Comparison of ENCODE assay signal across 8 mouse cellular contexts in the genomic region with DNA sequence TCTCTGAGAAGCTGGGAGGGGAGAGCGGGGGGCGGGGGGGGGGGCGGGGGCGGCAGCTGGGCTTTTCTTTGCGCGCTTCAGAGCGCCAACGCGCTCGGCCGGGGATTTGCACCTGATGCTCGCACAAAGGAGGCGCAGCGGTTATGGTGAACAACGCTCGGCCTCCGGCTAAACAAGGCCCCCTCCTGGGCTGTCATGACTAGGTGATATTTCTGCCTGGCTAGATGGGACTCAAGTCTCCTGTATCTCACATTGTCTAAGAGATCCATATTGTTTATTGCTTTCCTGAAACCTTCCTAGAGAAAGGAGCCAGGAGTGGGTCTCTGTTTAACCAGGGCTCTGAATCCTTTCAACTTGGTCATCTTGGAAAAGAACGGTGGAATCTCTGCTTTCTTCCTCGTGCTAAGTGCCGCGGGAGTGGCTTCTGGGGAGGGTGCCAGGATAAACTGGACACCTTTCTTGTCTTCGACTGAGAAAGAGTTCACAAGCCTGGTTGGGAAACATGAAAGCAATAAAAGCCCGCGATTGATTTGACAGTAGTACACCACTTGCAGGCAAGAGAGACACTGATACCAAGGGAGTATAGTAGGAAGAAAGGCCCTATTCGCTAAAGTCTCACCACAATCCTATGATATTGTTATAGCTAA. TPM values are rescaled to one million over a fixed set of nuclear protein-coding genes. Genes with fewer than 3 reads are reported as not detected.
DNase-seq lines count a peak whose midpoint lies in the region; ATAC-seq and TF ChIP-seq lines count a peak whose summit lies in the region.

No protein-coding gene starts in this region.

- H3K9ac ChIP-seq in hindbrain, embryonic 16.5 days (ENCODE audit: low read depth, low read length), result peak overlapping the region; percentile 75
- peak overlapping the region; percentile 93 for H3K9ac ChIP-seq in midbrain, embryonic 13.5 days (replicated peaks)

- TF ChIP-seq POLR2A in spleen, adult 2 months (IDR thresholded peaks at IDR 0.05; ENCODE audit: low read depth, low read length), result no peak

- WGBS in spleen, adult 2 months, result 13% methylated on average over 25 of the region's 25 CpGs
- under 1% methylated on average over 22 of the region's 25 CpGs for WGBS in hindbrain, embryonic 16.5 days
- WGBS in midbrain, embryonic 13.5 days, result 2% methylated on average over 25 of the region's 25 CpGs

- peak overlapping the region; percentile 77 for H3K4me2 ChIP-seq in hindbrain, embryonic 16.5 days (ENCODE audit: low read length)
- H3K4me2 ChIP-seq in midbrain, embryonic 13.5 days (replicated peaks), result peak overlapping the region; percentile 93

- no peak for TF ChIP-seq CTCF in spleen, adult 2 months (IDR thresholded peaks at IDR 0.05; ENCODE audit: extremely low read depth, insufficient read depth, insufficient read length, insufficient replicate concordance)

- no peak overlapping the region for H3K27ac ChIP-seq in spleen, adult 2 months (ENCODE audit: insufficient read depth, low read length)
- H3K27ac ChIP-seq in hindbrain, embryonic 16.5 days (ENCODE audit: low read depth, low read length), result peak overlapping the region; percentile 96
- H3K27ac ChIP-seq in midbrain, embryonic 13.5 days, result peak overlapping the region; percentile 99

- H3K4me3 ChIP-seq in spleen, adult 2 months (ENCODE audit: extremely low read depth, insufficient read depth, insufficient read length), result peak overlapping the region; percentile 61
- peak overlapping the region; percentile 54 for H3K4me3 ChIP-seq in hindbrain, embryonic 16.5 days (ENCODE audit: low read length)
- peak overlapping the region; percentile 86 for H3K4me3 ChIP-seq in midbrain, embryonic 13.5 days (replicated peaks)

- H3K27me3 ChIP-seq in spleen, adult 2 months (ENCODE audit: control insufficient read depth, insufficient read depth, low read length), result peaks cover 3% of the 10 kb centered on the region; the same call in 1 of the 2 replicates
- no peaks in the 10 kb centered on the region for H3K27me3 ChIP-seq in hindbrain, embryonic 16.5 days (replicated peaks; ENCODE audit: control insufficient read depth, insufficient read depth, low read length)
- no peaks in the 10 kb centered on the region for H3K27me3 ChIP-seq in midbrain, embryonic 13.5 days

- H3K4me1 ChIP-seq in spleen, adult 2 months (ENCODE audit: control insufficient read depth, insufficient read depth, insufficient read length), result peaks cover 7% of the 10 kb centered on the region
- peaks cover 31% of the 10 kb centered on the region for H3K4me1 ChIP-seq in hindbrain, embryonic 16.5 days (ENCODE audit: control insufficient read depth, insufficient read depth, low read depth, low read length)
- H3K4me1 ChIP-seq in midbrain, embryonic 13.5 days (replicated peaks), result peaks cover 43% of the 10 kb centered on the region

- H3K36me3 ChIP-seq in spleen, adult 2 months (ENCODE audit: control insufficient read depth, insufficient read depth, low read length), result no peaks in the 10 kb centered on the region
- H3K36me3 ChIP-seq in hindbrain, embryonic 16.5 days (ENCODE audit: control insufficient read depth, insufficient read depth, low read length), result no peaks in the 10 kb centered on the region
- H3K36me3 ChIP-seq in midbrain, embryonic 13.5 days, result no peaks in the 10 kb centered on the region

- no peaks in the 10 kb centered on the region for H3K9me3 ChIP-seq in hindbrain, embryonic 16.5 days (ENCODE audit: control insufficient read depth, low read length)
- no peaks in the 10 kb centered on the region for H3K9me3 ChIP-seq in midbrain, embryonic 13.5 days

- no peak for ATAC-seq in hindbrain, embryonic 16.5 days
- ATAC-seq in midbrain, embryonic 13.5 days, result peak; percentile 76

- peak; percentile 12 for DNase-seq in cerebellum, adult 9-10 months
- DNase-seq in cerebellum, adult 18-20 months, result no peak
- DNase-seq in spleen, adult 2 months (ENCODE audit: low read depth in 1 of 2, low spot score in 2 of 2), result no peak
- DNase-seq in spleen, adult 12 weeks (ENCODE audit: low spot score), result no peak
- no peak for DNase-seq in layer of hippocampus, postnatal 14 days (ENCODE audit: low spot score in 2 of 2)
- DNase-seq in frontal cortex, postnatal 14 days (ENCODE audit: low spot score in 2 of 2), result no peak

RNA-seq across cellular contexts. Expression of gene Fads2, which starts 0.6 kb away (rescaled TPM):
- 9.6 and 12.2 TPM in 2 replicates for polyA plus RNA-seq in spleen, adult 2 months (2012; rRNA removed)
- polyA plus RNA-seq in hindbrain, embryonic 16.5 days (2015; fragmentation: Nextera tagmentation; extraction: Ambion mirVana), result 236 and 253 TPM in 2 replicates
- polyA plus RNA-seq in midbrain, embryonic 13.5 days (2015; fragmentation: Nextera tagmentation; extraction: Ambion mirVana), result 169 and 173 TPM in 2 replicates
- 100 to 1,000 TPM; 230 to 239 TPM for total RNA-seq in layer of hippocampus, postnatal 14 days (2021)

Comparison
In these comparisons a context has a peak if more than half of its experiments do, and no peak if none do; other contexts are left out.
1. RNA of gene Fads2, which starts 0.6 kb away (polyA plus RNA-seq): 236 to 253 TPM in hindbrain, embryonic 16.5 days and 169 to 173 TPM in midbrain, embryonic 13.5 days; 9.6 to 12.2 TPM in spleen, adult 2 months; every median in the first group is over 10 times any median in the second.
2. Peak in every context shown above with its lines, with median percentiles within 50 percentile points of each other: H3K4me3 ChIP-seq.